Mouse (Mus musculus) ES-E14 (cell line): ENCODE data around the gene 1600002K03Rik.

Experiments used
- MAFK ChIP-seq: IDR thresholded peaks from 2 replicates; pipeline ENCODE4 v1.6.1; 2014; ENCODE audit warnings: mild to moderate bottlenecking, low read depth, low read length, inconsistent platforms; ENCODE audit not compliant: insufficient read depth
- ZC3H11A ChIP-seq: IDR thresholded peaks from 2 replicates; pipeline ENCODE4 v1.6.1; 2012; ENCODE audit warnings: low read depth, mild to moderate bottlenecking, inconsistent platforms, low read length, borderline replicate concordance
- ZNF384 ChIP-seq: IDR thresholded peaks from 2 replicates; pipeline ENCODE4 v1.6.1; 2012; ENCODE audit warnings: low read depth, low read length, inconsistent platforms

DNA sequence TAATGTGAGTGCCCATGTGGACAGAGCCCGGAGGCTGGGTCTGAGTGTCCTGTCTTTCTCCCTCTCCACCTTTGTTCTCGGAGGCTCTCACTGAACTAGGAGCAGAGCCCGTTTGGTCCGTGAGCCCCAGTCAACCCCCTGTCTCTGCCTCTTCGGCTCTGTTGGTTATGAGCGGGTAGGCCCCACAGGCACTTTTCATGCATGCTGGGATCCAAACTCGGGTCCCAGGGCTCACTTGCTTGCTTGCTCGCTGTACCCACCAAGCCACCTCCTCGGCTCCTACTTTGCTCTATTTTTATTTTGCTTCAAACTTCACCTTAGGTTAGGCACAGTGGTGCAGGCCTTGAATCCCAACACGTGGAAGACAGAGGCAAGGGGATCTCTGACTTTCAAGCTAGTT is 15.0 kb downstream of the 1600002K03Rik start:
- TF ChIP-seq ZNF384 (no peak), ZC3H11A (no peak), MAFK (no peak)
